Mouse (Mus musculus): ENCODE results near the gene Taok3. TPM values are rescaled to one million over a fixed set of nuclear protein-coding genes. Genes with fewer than 3 reads are reported as not detected.

The Taok3 gene
- polyA plus RNA-seq, 1 experiment from 2014 or later, result 32.1 TPM

GRCm38 (mm10) chr5:117279669-117280050, 159.7 kb downstream of the Taok3 start:
- no peaks in the 10 kb centered on the region for H3K9me3 ChIP-seq (replicated peaks; ENCODE audit: control insufficient read depth, low read length)
- ATAC-seq, result no peak
- no peak overlapping the region for H3K9ac ChIP-seq (ENCODE audit: low read length)
- peaks cover 5% of the 10 kb centered on the region for H3K4me1 ChIP-seq (ENCODE audit: control insufficient read depth, insufficient read depth, low read length)
- H3K27me3 ChIP-seq (replicated peaks; ENCODE audit: control insufficient read depth, insufficient read depth, low read length), result no peaks in the 10 kb centered on the region
- DNase-seq (ENCODE audit: low spot score), result no peak
- no peak overlapping the region for H3K27ac ChIP-seq (ENCODE audit: low read depth, low read length)
- H3K4me2 ChIP-seq (ENCODE audit: low read length), result no peak overlapping the region
- peaks cover 42% of the 10 kb centered on the region for H3K36me3 ChIP-seq (ENCODE audit: control insufficient read depth, insufficient read depth, low read length)
- WGBS, result 84% methylated on average over 4 of the region's 4 CpGs
- H3K4me3 ChIP-seq (ENCODE audit: low read depth, low read length), result no peak overlapping the region

GRCm38 (mm10) chr5:117281536-117281935, 161.6 kb downstream of the Taok3 start:
- Histone ChIP-seq H3K9me3 (replicated peaks; ENCODE audit: control insufficient read depth, low read length) (no peaks in the 10 kb centered on the region), H3K4me3 (ENCODE audit: low read depth, low read length) (no peak overlapping the region), H3K27ac (ENCODE audit: low read depth, low read length) (no peak overlapping the region), H3K27me3 (replicated peaks; ENCODE audit: control insufficient read depth, insufficient read depth, low read length) (no peaks in the 10 kb centered on the region), H3K9ac (ENCODE audit: low read length) (no peak overlapping the region), H3K4me1 (ENCODE audit: control insufficient read depth, insufficient read depth, low read length) (peaks cover 22% of the 10 kb centered on the region), H3K36me3 (ENCODE audit: control insufficient read depth, insufficient read depth, low read length) (peaks cover 50% of the 10 kb centered on the region), H3K4me2 (ENCODE audit: low read length) (no peak overlapping the region)
- 95% methylated on average over 10 of the region's 10 CpGs for WGBS
- no peak for DNase-seq (ENCODE audit: low spot score)
- ATAC-seq, result no peak

GRCm38 (mm10) chr5:117282360-117282759, 162.4 kb downstream of the Taok3 start:
- no peaks in the 10 kb centered on the region for H3K27me3 ChIP-seq (replicated peaks; ENCODE audit: control insufficient read depth, insufficient read depth, low read length)
- DNase-seq (ENCODE audit: low spot score) (no peak), ATAC-seq (no peak)
- peaks cover 22% of the 10 kb centered on the region for H3K4me1 ChIP-seq (ENCODE audit: control insufficient read depth, insufficient read depth, low read length)
- H3K9me3 ChIP-seq (replicated peaks; ENCODE audit: control insufficient read depth, low read length), result no peaks in the 10 kb centered on the region
- 89% methylated on average over 8 of the region's 8 CpGs for WGBS
- no peak overlapping the region for H3K9ac ChIP-seq (ENCODE audit: low read length)
- H3K36me3 ChIP-seq (ENCODE audit: control insufficient read depth, insufficient read depth, low read length), result peaks cover 50% of the 10 kb centered on the region
- no peak overlapping the region for H3K27ac ChIP-seq (ENCODE audit: low read depth, low read length)
- H3K4me2 ChIP-seq (ENCODE audit: low read length), result no peak overlapping the region
- no peak overlapping the region for H3K4me3 ChIP-seq (ENCODE audit: low read depth, low read length)

GRCm38 (mm10) chr5:117284029-117284428, 164.1 kb downstream of the Taok3 start:
- 41% methylated on average over 9 of the region's 9 CpGs for WGBS
- Histone ChIP-seq H3K36me3 (ENCODE audit: control insufficient read depth, insufficient read depth, low read length) (peaks cover 50% of the 10 kb centered on the region), H3K27ac (ENCODE audit: low read depth, low read length) (0 out of 2 replicates have a peak overlapping the region, but pooled peaks have one; percentile 30)

GRCm38 (mm10) chr5:117284682-117285081, 164.8 kb downstream of the Taok3 start:
- DNase-seq (ENCODE audit: low spot score) (no peak), ATAC-seq (no peak)
- 41% methylated on average over 7 of the region's 7 CpGs for WGBS
- Histone ChIP-seq H3K4me2 (ENCODE audit: low read length) (peak overlapping the region; percentile 16; the same call in 1 of the 2 replicates), H3K9ac (ENCODE audit: low read length) (0 out of 2 replicates have a peak overlapping the region, but pooled peaks have one; percentile 29), H3K4me3 (ENCODE audit: low read depth, low read length) (no peak overlapping the region), H3K4me1 (ENCODE audit: control insufficient read depth, insufficient read depth, low read length) (peaks cover 22% of the 10 kb centered on the region), H3K9me3 (replicated peaks; ENCODE audit: control insufficient read depth, low read length) (no peaks in the 10 kb centered on the region), H3K36me3 (ENCODE audit: control insufficient read depth, insufficient read depth, low read length) (peaks cover 48% of the 10 kb centered on the region), H3K27ac (ENCODE audit: low read depth, low read length) (0 out of 2 replicates have a peak overlapping the region, but pooled peaks have one; percentile 30), H3K27me3 (replicated peaks; ENCODE audit: control insufficient read depth, insufficient read depth, low read length) (no peaks in the 10 kb centered on the region)

More at GRCm38 (mm10) chr5:117284029-117284428, 164.1 kb downstream of the Taok3 start:
- ATAC-seq, result 0 out of 2 replicates have a peak, but pooled peaks have one; percentile 4
- Histone ChIP-seq H3K4me1 (ENCODE audit: control insufficient read depth, insufficient read depth, low read length) (peaks cover 22% of the 10 kb centered on the region), H3K9me3 (replicated peaks; ENCODE audit: control insufficient read depth, low read length) (no peaks in the 10 kb centered on the region), H3K27me3 (replicated peaks; ENCODE audit: control insufficient read depth, insufficient read depth, low read length) (no peaks in the 10 kb centered on the region), H3K4me3 (ENCODE audit: low read depth, low read length) (no peak overlapping the region), H3K9ac (ENCODE audit: low read length) (0 out of 2 replicates have a peak overlapping the region, but pooled peaks have one; percentile 29), H3K4me2 (ENCODE audit: low read length) (peak overlapping the region; percentile 12; the same call in 1 of the 2 replicates)
- peak; percentile 71 for DNase-seq (ENCODE audit: low spot score)

GRCm38 (mm10) chr5:117285266-117285665, 165.3 kb downstream of the Taok3 start:
- 65% methylated on average over 4 of the region's 4 CpGs for WGBS
- peak overlapping the region; percentile 16; the same call in 1 of the 2 replicates for H3K4me2 ChIP-seq (ENCODE audit: low read length)

GRCm38 (mm10) chr5:117286286-117286685, 166.4 kb downstream of the Taok3 start:
- H3K9ac ChIP-seq (ENCODE audit: low read length), result peak overlapping the region; percentile 73
- ATAC-seq (no peak), DNase-seq (ENCODE audit: low spot score) (no peak)
- H3K27me3 ChIP-seq (replicated peaks; ENCODE audit: control insufficient read depth, insufficient read depth, low read length), result no peaks in the 10 kb centered on the region
- H3K9me3 ChIP-seq (replicated peaks; ENCODE audit: control insufficient read depth, low read length), result no peaks in the 10 kb centered on the region
- peaks cover 33% of the 10 kb centered on the region for H3K36me3 ChIP-seq (ENCODE audit: control insufficient read depth, insufficient read depth, low read length)
- H3K4me2 ChIP-seq (ENCODE audit: low read length), result peak overlapping the region; percentile 54
- peaks cover 22% of the 10 kb centered on the region for H3K4me1 ChIP-seq (ENCODE audit: control insufficient read depth, insufficient read depth, low read length)
- WGBS, result 56% methylated on average over 3 of the region's 3 CpGs
- H3K27ac ChIP-seq (ENCODE audit: low read depth, low read length), result no peak overlapping the region
- peak overlapping the region; percentile 54 for H3K4me3 ChIP-seq (ENCODE audit: low read depth, low read length)

More at GRCm38 (mm10) chr5:117285266-117285665, 165.3 kb downstream of the Taok3 start:
- Histone ChIP-seq H3K9ac (ENCODE audit: low read length) (no peak overlapping the region), H3K27me3 (replicated peaks; ENCODE audit: control insufficient read depth, insufficient read depth, low read length) (no peaks in the 10 kb centered on the region), H3K36me3 (ENCODE audit: control insufficient read depth, insufficient read depth, low read length) (peaks cover 42% of the 10 kb centered on the region), H3K27ac (ENCODE audit: low read depth, low read length) (no peak overlapping the region), H3K4me3 (ENCODE audit: low read depth, low read length) (no peak overlapping the region), H3K9me3 (replicated peaks; ENCODE audit: control insufficient read depth, low read length) (no peaks in the 10 kb centered on the region), H3K4me1 (ENCODE audit: control insufficient read depth, insufficient read depth, low read length) (peaks cover 22% of the 10 kb centered on the region)
- DNase-seq (ENCODE audit: low spot score) (no peak), ATAC-seq (no peak)

GRCm38 (mm10) chr5:117286831-117287822, 167.2 kb downstream of the Taok3 start, which contains the start of gene Pebp1:
Pebp1 (minus strand) TSS chr5:117287625.
- Histone ChIP-seq H3K9me3 (replicated peaks; ENCODE audit: control insufficient read depth, low read length) (no peaks in the 10 kb centered on the region), H3K4me3 (ENCODE audit: low read depth, low read length) (peak within 1 kb of the TSS; percentile 54), H3K4me1 (ENCODE audit: control insufficient read depth, insufficient read depth, low read length) (peaks cover 22% of the 10 kb centered on the region), H3K9ac (ENCODE audit: low read length) (peak within 1 kb of the TSS; percentile 73), H3K27me3 (replicated peaks; ENCODE audit: control insufficient read depth, insufficient read depth, low read length) (no peaks in the 10 kb centered on the region), H3K27ac (ENCODE audit: low read depth, low read length) (no peak within 1 kb of the TSS), H3K36me3 (ENCODE audit: control insufficient read depth, insufficient read depth, low read length) (peaks cover 25% of the 10 kb centered on the region), H3K4me2 (ENCODE audit: low read length) (peak within 1 kb of the TSS; percentile 54)
- ATAC-seq (peak; percentile 96), DNase-seq (ENCODE audit: low spot score) (peak; percentile 97)
- under 1% methylated on average over 73 of the region's 77 CpGs for WGBS

Measured in forebrain, embryonic 14.5 days (tissue).